Mouse (Mus musculus): ENCODE measurements at regions not wholly inside any gene's neighbourhood (a gene's known extent, or its start where the extent isn't known, plus 50 kb on each side); places are given as distances from the start of the nearest gene placed in this dataset.

DNA sequence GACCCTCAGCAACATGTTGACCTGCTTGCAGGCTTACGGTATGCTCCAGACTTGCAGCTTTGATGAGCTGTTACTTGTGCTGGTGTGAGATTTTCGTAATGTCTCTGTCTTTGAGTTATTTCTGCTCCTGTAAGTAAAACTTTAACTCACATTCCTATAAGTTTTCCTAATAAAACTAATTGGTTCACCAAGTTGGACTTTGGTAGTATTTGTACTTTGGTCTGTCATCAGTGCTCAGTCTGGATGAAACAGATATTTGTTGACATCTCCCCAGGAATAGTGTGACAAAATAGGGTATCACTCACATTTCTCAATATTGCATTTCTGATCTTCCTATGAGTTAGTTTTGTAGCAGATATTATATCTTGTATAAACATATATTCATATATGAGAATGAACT is 313.3 kb downstream of the Zfp619 start:
- no peak for ATAC-seq

GRCm38 (mm10) chr7:39841988-39842387 is 324.4 kb downstream of the Zfp619 start:
- Histone ChIP-seq H3K36me3 (no peaks in the 10 kb centered on the region), H3K9ac (no peak overlapping the region), H3K27me3 (replicated peaks) (no peaks in the 10 kb centered on the region), H3K4me1 (no peaks in the 10 kb centered on the region), H3K4me2 (no peak overlapping the region), H3K4me3 (no peak overlapping the region), H3K27ac (no peak overlapping the region), H3K9me3 (replicated peaks) (no peaks in the 10 kb centered on the region)
- no peak for ATAC-seq
- WGBS (ENCODE audit: insufficient replicate concordance) = 66% methylated on average over 3 of the region's 3 CpGs

More for the DNA sequence above, 313.3 kb downstream of the Zfp619 start:
- H3K4me3 ChIP-seq = no peak overlapping the region
- no peaks in the 10 kb centered on the region for H3K9me3 ChIP-seq (replicated peaks)
- no peaks in the 10 kb centered on the region for H3K27me3 ChIP-seq (replicated peaks)
- WGBS (ENCODE audit: insufficient replicate concordance) = 66% methylated on average over 2 of the region's 2 CpGs
- H3K36me3 ChIP-seq = no peaks in the 10 kb centered on the region
- no peaks in the 10 kb centered on the region for H3K4me1 ChIP-seq
- no peak overlapping the region for H3K27ac ChIP-seq
- H3K4me2 ChIP-seq = no peak overlapping the region
- H3K9ac ChIP-seq = no peak overlapping the region

DNA sequence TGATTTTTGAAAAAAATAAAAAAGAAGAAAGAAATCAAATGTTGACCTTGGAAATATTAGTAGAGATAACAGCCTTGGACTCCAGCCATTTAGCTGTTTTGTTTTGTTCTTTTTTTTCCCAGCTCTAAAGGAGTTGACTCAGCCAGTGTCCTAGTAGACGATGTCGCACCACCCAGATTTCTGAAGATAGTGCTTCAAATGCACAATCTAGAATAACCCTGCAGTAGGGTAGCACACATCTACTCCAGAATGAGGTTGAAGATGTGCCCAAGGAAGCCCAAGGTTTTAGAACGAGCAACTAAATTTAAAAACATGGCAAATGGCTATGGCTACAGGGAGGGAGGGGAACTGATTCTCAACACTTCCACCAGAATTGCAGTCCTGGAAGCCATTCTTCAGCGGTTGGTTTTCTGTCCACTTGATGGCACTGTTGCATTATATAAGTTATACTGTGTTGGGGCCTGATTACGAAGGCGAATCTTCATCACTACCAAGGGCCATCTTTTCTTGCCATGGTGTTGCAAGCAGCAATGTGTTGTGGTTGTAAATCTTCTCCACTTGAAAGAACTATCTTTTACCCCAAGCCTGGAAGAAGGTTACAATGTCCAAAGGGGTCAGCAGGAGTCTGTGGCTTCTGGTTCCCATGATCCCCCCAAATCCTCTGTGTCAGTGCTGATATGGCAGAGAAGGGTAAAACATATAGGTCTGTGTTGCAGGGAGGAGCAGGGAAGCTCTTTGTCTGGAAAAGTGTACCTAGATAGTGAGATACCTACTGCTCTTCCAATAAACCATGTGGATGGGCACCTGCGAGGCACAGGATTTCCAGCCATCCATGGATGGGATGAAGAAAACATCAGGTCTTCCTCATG is 330.6 kb downstream of the Zfp619 start:
- Histone ChIP-seq H3K27me3 (replicated peaks) (no peaks in the 10 kb centered on the region), H3K36me3 (no peaks in the 10 kb centered on the region), H3K9me3 (replicated peaks) (no peaks in the 10 kb centered on the region), H3K4me2 (no peak overlapping the region), H3K4me1 (no peaks in the 10 kb centered on the region), H3K4me3 (no peak overlapping the region), H3K9ac (no peak overlapping the region), H3K27ac (no peak overlapping the region)
- WGBS (ENCODE audit: insufficient replicate concordance) = 35% methylated on average over 7 of the region's 7 CpGs
- no peak for ATAC-seq

DNA sequence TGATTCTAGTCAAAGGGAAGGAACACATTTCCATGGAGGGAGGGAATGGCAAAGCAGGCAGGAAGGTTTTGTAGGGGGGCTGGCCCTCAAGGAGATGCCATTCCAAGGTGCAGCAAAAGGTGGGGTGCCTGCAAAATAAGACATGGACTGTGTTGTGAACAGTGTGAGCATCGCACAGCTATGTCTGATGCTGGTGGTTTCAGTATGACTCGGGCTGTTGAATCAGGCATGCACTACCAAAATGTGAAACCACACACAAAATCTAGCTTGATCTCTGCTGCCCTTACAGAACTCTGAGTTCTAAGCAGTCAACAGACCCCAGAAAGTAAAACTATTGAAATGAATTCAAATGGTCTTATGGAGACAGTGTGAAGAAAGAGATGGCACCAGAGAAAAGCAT is 339.7 kb downstream of the Zfp619 start:
- Histone ChIP-seq H3K4me2 (no peak overlapping the region), H3K9ac (no peak overlapping the region), H3K27ac (no peak overlapping the region), H3K9me3 (replicated peaks) (no peaks in the 10 kb centered on the region), H3K4me3 (no peak overlapping the region), H3K4me1 (no peaks in the 10 kb centered on the region), H3K36me3 (no peaks in the 10 kb centered on the region), H3K27me3 (replicated peaks) (no peaks in the 10 kb centered on the region)
- ATAC-seq = no peak
- 79% methylated on average over 2 of the region's 2 CpGs for WGBS (ENCODE audit: insufficient replicate concordance)

DNA sequence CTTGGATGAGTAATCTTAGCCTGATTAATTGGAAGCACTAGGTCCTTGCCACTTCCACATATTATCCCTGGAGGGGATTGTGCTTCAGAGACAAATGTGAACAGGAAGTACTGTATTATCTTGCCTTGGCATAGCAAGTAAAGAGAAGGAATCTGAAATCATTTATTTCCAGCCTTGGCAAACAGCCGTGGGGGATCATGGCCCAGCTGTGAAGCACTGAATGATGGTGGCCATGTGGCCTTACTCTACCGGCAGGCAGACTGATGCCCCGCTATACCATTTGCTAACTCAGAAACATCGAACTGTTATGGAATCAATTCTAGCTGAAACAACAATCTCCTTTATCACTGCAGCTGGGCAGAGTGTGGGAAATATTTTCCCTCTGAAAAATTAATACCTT is 345.3 kb downstream of the Zfp619 start:
- H3K36me3 ChIP-seq = no peaks in the 10 kb centered on the region
- 58% methylated on average over 4 of the region's 4 CpGs for WGBS (ENCODE audit: insufficient replicate concordance)
- no peak for ATAC-seq
- no peaks in the 10 kb centered on the region for H3K27me3 ChIP-seq (replicated peaks)
- no peaks in the 10 kb centered on the region for H3K9me3 ChIP-seq (replicated peaks)
- no peak overlapping the region for H3K9ac ChIP-seq
- H3K4me2 ChIP-seq = no peak overlapping the region
- H3K27ac ChIP-seq = no peak overlapping the region
- no peaks in the 10 kb centered on the region for H3K4me1 ChIP-seq
- H3K4me3 ChIP-seq = no peak overlapping the region

- no peaks in the 10 kb centered on the region for H3K36me3 ChIP-seq
- H3K4me1 ChIP-seq = no peaks in the 10 kb centered on the region
- no peak overlapping the region for H3K9ac ChIP-seq
- H3K27me3 ChIP-seq (replicated peaks) = no peaks in the 10 kb centered on the region
- H3K4me3 ChIP-seq = no peak overlapping the region
- WGBS (ENCODE audit: insufficient replicate concordance) = 79% methylated on average over 3 of the region's 3 CpGs
- H3K9me3 ChIP-seq (replicated peaks) = no peaks in the 10 kb centered on the region
- no peak overlapping the region for H3K4me2 ChIP-seq
- no peak for ATAC-seq
- H3K27ac ChIP-seq = no peak overlapping the region
Observed at GRCm38 (mm10) chr7:39864130-39864529, 346.6 kb downstream of the Zfp619 start.

DNA sequence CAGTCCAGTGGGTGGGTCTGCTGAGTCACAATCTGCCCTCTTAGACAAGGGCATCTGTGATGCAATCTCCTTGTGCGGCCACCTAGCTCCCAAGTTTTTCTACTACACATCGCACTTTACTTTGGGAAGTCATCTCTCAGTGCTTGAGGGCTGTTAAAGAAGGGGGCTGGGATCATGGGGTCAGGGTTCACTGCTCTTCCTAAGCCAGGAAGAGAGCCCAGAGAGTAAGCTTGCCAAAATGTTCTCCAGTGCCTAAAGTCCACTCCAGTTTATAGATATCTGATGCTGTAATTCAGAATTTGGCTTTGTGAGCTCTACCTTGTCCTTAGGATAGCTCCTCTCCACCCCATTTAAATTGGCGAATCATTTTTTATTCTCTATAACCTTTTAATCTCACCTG is 347.2 kb downstream of the Zfp619 start:
- no peak for ATAC-seq
- 72% methylated on average over 3 of the region's 3 CpGs for WGBS (ENCODE audit: insufficient replicate concordance)
- no peak overlapping the region for H3K9ac ChIP-seq
- no peaks in the 10 kb centered on the region for H3K36me3 ChIP-seq
- no peak overlapping the region for H3K27ac ChIP-seq
- H3K4me3 ChIP-seq = no peak overlapping the region
- no peak overlapping the region for H3K4me2 ChIP-seq
- H3K27me3 ChIP-seq (replicated peaks) = no peaks in the 10 kb centered on the region
- H3K4me1 ChIP-seq = no peaks in the 10 kb centered on the region
- no peaks in the 10 kb centered on the region for H3K9me3 ChIP-seq (replicated peaks)

DNA sequence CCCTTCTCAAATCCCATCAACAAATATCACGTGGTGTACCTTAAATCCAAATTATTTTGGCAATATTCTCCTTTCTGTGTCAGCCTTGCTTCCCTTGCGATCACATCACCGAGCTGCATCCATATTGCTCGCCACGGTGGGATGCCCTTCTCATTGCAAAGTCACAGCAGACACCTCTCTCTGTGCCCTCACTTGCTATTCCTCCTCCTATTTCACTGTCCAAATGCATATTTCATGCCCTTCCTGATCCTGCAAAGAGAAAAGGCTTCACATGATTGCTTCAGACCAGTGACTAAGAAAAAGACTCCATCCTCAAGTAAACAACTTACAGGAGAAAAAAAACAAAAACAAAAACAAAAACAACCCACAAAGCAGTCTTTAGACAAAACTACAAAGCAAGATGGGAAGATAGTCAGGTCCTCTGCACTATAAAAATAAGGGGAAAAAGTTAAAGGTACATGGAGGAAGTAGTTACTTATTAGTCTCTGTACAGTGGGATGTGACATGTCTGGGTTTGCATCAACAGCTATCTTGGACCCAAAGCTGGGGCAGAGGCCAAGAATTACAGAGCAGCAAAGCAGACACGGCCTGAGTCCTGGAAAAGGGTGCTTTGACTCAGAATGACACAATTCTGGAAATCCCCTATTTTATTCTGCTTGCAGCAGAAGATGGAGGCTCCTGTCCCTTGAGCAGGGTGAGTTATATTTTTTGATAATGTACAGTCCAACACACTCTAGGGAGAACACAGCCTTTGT is 349.3 kb downstream of the Zfp619 start:
- 70% methylated on average over 6 of the region's 6 CpGs for WGBS (ENCODE audit: insufficient replicate concordance)
- Histone ChIP-seq H3K4me1 (no peaks in the 10 kb centered on the region), H3K9me3 (replicated peaks) (no peaks in the 10 kb centered on the region), H3K27ac (no peak overlapping the region), H3K27me3 (replicated peaks) (no peaks in the 10 kb centered on the region), H3K36me3 (no peaks in the 10 kb centered on the region), H3K4me3 (no peak overlapping the region), H3K4me2 (no peak overlapping the region), H3K9ac (no peak overlapping the region)
- no peak for ATAC-seq

- Histone ChIP-seq H3K4me2 (no peak overlapping the region), H3K9ac (no peak overlapping the region), H3K9me3 (replicated peaks) (no peaks in the 10 kb centered on the region), H3K4me3 (no peak overlapping the region), H3K4me1 (no peaks in the 10 kb centered on the region), H3K36me3 (no peaks in the 10 kb centered on the region), H3K27ac (no peak overlapping the region), H3K27me3 (replicated peaks) (no peaks in the 10 kb centered on the region)
- WGBS (ENCODE audit: insufficient replicate concordance) = 55% methylated on average over 3 of the region's 3 CpGs
- ATAC-seq = no peak
Observed at GRCm38 (mm10) chr7:39867451-39867850, 349.9 kb downstream of the Zfp619 start.

DNA sequence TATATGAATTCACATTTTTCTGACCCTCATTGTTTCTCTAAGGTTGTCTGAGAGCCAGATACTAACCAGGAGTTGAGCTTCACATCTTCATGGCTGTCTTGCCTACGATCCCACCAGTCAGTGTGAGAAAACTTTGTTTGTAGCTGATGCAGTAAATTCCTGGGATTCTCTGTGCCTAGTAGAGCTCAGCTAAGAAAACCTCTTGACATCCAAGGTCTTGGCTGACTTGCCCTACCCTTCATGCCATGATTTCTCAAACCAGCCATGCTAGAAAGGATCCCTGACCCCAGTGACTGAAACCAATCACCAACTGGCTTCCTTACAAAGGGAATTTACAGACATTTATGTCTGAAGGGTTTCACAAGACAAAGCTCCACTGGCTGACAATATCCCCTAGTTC is 364.5 kb downstream of the Zfp619 start:
- 50% methylated on average over 1 of the region's 1 CpGs for WGBS (ENCODE audit: insufficient replicate concordance)
- no peak overlapping the region for H3K9ac ChIP-seq
- H3K27ac ChIP-seq = no peak overlapping the region
- no peak overlapping the region for H3K4me2 ChIP-seq
- no peaks in the 10 kb centered on the region for H3K9me3 ChIP-seq (replicated peaks)
- no peaks in the 10 kb centered on the region for H3K4me1 ChIP-seq
- ATAC-seq = no peak
- H3K4me3 ChIP-seq = no peak overlapping the region
- H3K36me3 ChIP-seq = no peaks in the 10 kb centered on the region
- H3K27me3 ChIP-seq (replicated peaks) = no peaks in the 10 kb centered on the region

DNA sequence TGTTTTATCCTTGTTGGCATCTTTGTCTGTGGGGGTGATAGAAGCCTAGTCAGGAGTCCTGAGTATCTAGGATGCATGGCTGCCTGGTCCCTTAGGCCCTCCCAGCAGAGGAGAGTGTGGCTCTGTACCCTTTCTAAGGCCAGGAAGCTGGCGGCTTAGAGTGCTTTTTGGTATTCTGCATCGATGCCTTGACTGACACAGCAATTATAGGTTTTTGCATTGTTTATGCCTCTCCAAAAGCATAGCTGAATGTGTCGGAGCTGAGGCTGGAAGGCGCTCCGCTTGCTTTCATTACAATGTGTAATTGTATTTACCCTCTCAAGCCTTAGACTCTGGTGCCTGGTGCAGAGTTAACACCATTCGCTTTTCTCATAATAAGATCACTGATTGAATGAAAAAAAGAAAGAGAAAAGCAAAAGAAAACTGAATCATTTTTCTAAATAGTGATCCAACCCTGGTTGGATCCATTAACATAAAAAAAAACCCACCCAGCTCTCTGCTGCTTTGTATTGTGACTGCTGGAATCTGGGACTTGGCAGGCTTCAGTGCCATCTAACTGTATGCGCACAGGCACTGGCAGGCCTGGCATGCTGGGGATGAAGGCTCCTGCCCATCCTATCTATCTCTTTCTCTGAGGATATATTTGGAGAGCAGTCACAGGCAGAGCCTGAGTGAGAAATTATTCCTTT is 376.8 kb downstream of the Zfp619 start:
- H3K27me3 ChIP-seq (replicated peaks) = no peaks in the 10 kb centered on the region
- 0 out of 2 replicates have a peak, but pooled peaks cover 3% of the 10 kb centered on the region for H3K9me3 ChIP-seq (replicated peaks)
- H3K36me3 ChIP-seq = no peaks in the 10 kb centered on the region
- 76% methylated on average over 7 of the region's 7 CpGs for WGBS (ENCODE audit: insufficient replicate concordance)
- ATAC-seq = no peak
- H3K4me3 ChIP-seq = no peak overlapping the region
- H3K27ac ChIP-seq = no peak overlapping the region
- H3K4me1 ChIP-seq = no peaks in the 10 kb centered on the region
- no peak overlapping the region for H3K4me2 ChIP-seq
- no peak overlapping the region for H3K9ac ChIP-seq

GRCm38 (mm10) chr7:39896918-39897317 is 379.4 kb downstream of the Zfp619 start:
- Histone ChIP-seq H3K4me2 (no peak overlapping the region), H3K9me3 (replicated peaks) (0 out of 2 replicates have a peak, but pooled peaks cover 3% of the 10 kb centered on the region), H3K27me3 (replicated peaks) (no peaks in the 10 kb centered on the region), H3K36me3 (no peaks in the 10 kb centered on the region), H3K9ac (no peak overlapping the region), H3K27ac (no peak overlapping the region), H3K4me3 (no peak overlapping the region), H3K4me1 (no peaks in the 10 kb centered on the region)
- 62% methylated on average over 2 of the region's 2 CpGs for WGBS (ENCODE audit: insufficient replicate concordance)
- ATAC-seq = no peak

Data from liver, embryonic 12.5 days (tissue).